Mouse (Mus musculus): ENCODE results near the gene Ccdc162.

GRCm38 (mm10) chr10:41744006-41744405 lies 27.6 kb upstream of the Ccdc162 start:
- TF ChIP-seq CTCF (IDR thresholded peaks at IDR 0.05; ENCODE audit: low read depth, low read length) (no peak), GATA1 (IDR thresholded peaks at IDR 0.05; ENCODE audit: borderline replicate concordance, low read length) (no peak)
